Mouse (Mus musculus) hindbrain, embryonic 13.5 days (tissue): ENCODE measurements around the gene Adgrl1. TPM values are rescaled to one million over a fixed set of nuclear protein-coding genes. Genes with fewer than 3 reads are reported as not detected.
A peak's percentile ranks its signal among the peaks of the same experiment; 100 is the strongest.

Source experiments
- ATAC-seq: fragments of 200-750 bp; cut with Nextera tagmentation; 2 replicates; pipeline ENCODE4 v1.8.0; 2017; ENCODE audit warnings: moderate TSS enrichment; ENCODE audit not compliant: low FRiP score
- H3K27ac ChIP-seq: fragments of 300-500 bp; sonication (generic); 2 replicates; pipeline ENCODE4 v1.5.1; 2015; ENCODE audit warnings: inconsistent platforms, mild to moderate bottlenecking, moderate library complexity
- H3K27me3 ChIP-seq: fragments of 300-500 bp; sonication (generic); 2 replicates; pipeline ENCODE4 v1.6.1; 2015; ENCODE audit warnings: mild to moderate bottlenecking, inconsistent platforms
- H3K36me3 ChIP-seq: fragments of 300-500 bp; sonication (generic); 2 replicates; pipeline ENCODE4 v1.6.1; 2015; ENCODE audit warnings: mild to moderate bottlenecking, inconsistent platforms
- H3K4me1 ChIP-seq: fragments of 300-500 bp; sonication (generic); replicated peaks from 2 replicates; pipeline ENCODE4 v1.6.1; 2015; ENCODE audit warnings: inconsistent platforms
- H3K4me2 ChIP-seq: fragments of 300-500 bp; sonication (generic); 2 replicates; pipeline ENCODE4 v1.6.1; 2015; ENCODE audit warnings: inconsistent platforms, mild to moderate bottlenecking, moderate library complexity
- H3K4me3 ChIP-seq: fragments of 300-500 bp; sonication (generic); 2 replicates; pipeline ENCODE4 v1.5.1; 2015; ENCODE audit warnings: mild to moderate bottlenecking, inconsistent platforms
- H3K9ac ChIP-seq: fragments of 300-500 bp; sonication (generic); 2 replicates; pipeline ENCODE4 v1.6.1; 2015; ENCODE audit warnings: mild to moderate bottlenecking, inconsistent platforms
- H3K9me3 ChIP-seq: fragments of 300-500 bp; sonication (generic); 2 replicates; pipeline ENCODE4 v1.6.1; 2016; ENCODE audit warnings: inconsistent platforms
- WGBS: fragments of 180-500 bp; shearing (Covaris S2); methylation state at CpG from one replicate; pipeline ENCODE4 v1.1.7; 2015; 5-methylcytosine and 5-hydroxymethylcytosine counted together
- polyA plus RNA-seq: library from polyadenylated mRNA; unstranded; fragments of >200 nt; fragmentation: Nextera tagmentation; extraction: Ambion mirVana; gene quantifications from 2 replicates; pipeline ENCODE4 v1.2.1, GENCODE M21; 2015

The Adgrl1 gene
- polyA plus RNA-seq, 1 experiment from 2014 or later: 47.9 TPM

DNA sequence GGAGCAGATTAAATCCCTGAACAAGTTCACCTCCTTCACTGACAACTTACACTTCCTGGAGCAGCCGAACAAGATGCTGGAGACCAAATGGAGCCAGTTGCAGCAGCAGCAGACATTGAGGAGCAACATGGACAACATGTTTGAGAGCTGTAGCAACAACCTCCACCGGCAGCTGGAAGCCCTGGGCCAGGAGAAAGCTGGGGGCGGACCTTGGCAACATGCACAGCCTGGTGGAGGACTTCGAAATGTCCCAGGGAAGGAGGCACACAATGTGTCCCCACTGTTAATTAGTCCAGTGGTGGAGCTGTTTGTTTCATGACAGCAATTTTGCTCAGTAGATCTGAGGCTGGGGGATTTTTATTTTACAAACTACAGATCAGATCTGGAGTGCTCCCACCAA is 7.8 kb upstream of the Adgrl1 start:
- Histone ChIP-seq H3K4me3 (no peak overlapping the region), H3K36me3 (no peaks in the 10 kb centered on the region), H3K9me3 (no peaks in the 10 kb centered on the region), H3K27ac (no peak overlapping the region), H3K9ac (no peak overlapping the region), H3K27me3 (peaks cover 37% of the 10 kb centered on the region), H3K4me2 (no peak overlapping the region), H3K4me1 (peaks cover 10% of the 10 kb centered on the region)
- WGBS: 73% methylated on average over 4 of the region's 4 CpGs
- ATAC-seq: no peak

DNA sequence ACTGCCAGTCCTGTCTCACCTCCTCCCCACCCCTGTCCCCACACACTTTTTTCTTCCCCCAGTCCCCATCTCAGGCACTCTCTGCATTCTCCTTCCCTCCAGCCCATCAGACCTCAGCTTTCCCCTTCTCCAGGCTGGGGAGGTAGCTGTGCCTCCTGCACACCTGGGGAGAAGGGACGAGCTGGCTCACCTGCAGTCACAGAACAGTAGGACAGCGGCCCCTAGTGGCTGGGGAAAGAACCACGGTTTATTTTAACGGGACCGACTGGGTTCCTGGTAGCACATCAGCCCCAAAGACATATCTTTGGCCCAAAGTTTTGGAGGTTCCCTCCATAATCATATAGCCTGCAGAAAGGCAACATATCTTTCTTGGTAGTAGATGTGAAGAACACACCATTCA is 6.0 kb upstream of the Adgrl1 start:
- ATAC-seq: no peak
- H3K27me3 ChIP-seq: peaks cover 37% of the 10 kb centered on the region
- no peak overlapping the region for H3K9ac ChIP-seq
- no peaks in the 10 kb centered on the region for H3K9me3 ChIP-seq
- no peak overlapping the region for H3K27ac ChIP-seq
- H3K36me3 ChIP-seq: no peaks in the 10 kb centered on the region
- H3K4me3 ChIP-seq: no peak overlapping the region
- H3K4me1 ChIP-seq: peaks cover 27% of the 10 kb centered on the region
- WGBS: under 1% methylated on average over 5 of the region's 5 CpGs
- no peak overlapping the region for H3K4me2 ChIP-seq

GRCm38 (mm10) chr8:83895894-83896293 is 4.0 kb upstream of the Adgrl1 start:
- Histone ChIP-seq H3K4me2 (no peak overlapping the region), H3K27me3 (peaks cover 37% of the 10 kb centered on the region), H3K4me1 (peaks cover 27% of the 10 kb centered on the region), H3K9ac (no peak overlapping the region), H3K27ac (no peak overlapping the region), H3K9me3 (no peaks in the 10 kb centered on the region), H3K4me3 (no peak overlapping the region), H3K36me3 (no peaks in the 10 kb centered on the region)
- ATAC-seq: no peak
- 5% methylated on average over 5 of the region's 5 CpGs for WGBS

DNA sequence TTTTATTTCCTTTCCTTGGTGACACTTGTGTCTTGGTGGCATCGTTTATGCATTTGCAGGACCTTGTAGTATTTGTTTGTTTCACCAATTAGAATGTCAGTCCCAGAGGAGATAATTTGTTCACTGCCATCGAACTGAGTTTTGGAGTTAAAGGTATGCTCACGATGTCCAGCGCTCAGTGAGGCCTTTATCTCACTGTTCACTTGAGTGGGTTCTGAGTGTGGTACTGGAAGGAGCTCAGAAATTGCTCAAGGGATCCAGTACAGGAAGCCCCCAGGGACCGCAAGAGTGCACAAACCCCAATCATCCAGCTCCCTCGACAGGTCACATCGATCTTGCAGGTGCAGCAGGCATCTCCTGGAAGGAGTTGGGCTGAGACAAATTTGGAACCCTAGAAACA is 3.4 kb upstream of the Adgrl1 start:
- peaks cover 28% of the 10 kb centered on the region for H3K4me1 ChIP-seq
- no peak overlapping the region for H3K4me2 ChIP-seq
- H3K36me3 ChIP-seq: no peaks in the 10 kb centered on the region
- no peak overlapping the region for H3K4me3 ChIP-seq
- H3K9ac ChIP-seq: no peak overlapping the region
- no peak for ATAC-seq
- H3K27ac ChIP-seq: no peak overlapping the region
- 88% methylated on average over 7 of the region's 7 CpGs for WGBS
- H3K27me3 ChIP-seq: peaks cover 33% of the 10 kb centered on the region
- no peaks in the 10 kb centered on the region for H3K9me3 ChIP-seq

- H3K4me1 ChIP-seq: peaks cover 36% of the 10 kb centered on the region
- no peak for ATAC-seq
- peak overlapping the region; percentile 100; the same call in 1 of the 2 replicates for H3K27ac ChIP-seq
- peak overlapping the region; percentile 33 for H3K4me3 ChIP-seq
- H3K9me3 ChIP-seq: no peaks in the 10 kb centered on the region
- no peaks in the 10 kb centered on the region for H3K36me3 ChIP-seq
- H3K9ac ChIP-seq: peak overlapping the region; percentile 58
- H3K27me3 ChIP-seq: peaks cover 26% of the 10 kb centered on the region
- H3K4me2 ChIP-seq: peak overlapping the region; percentile 87
- WGBS: 1% methylated on average over 26 of the region's 26 CpGs
Observed at GRCm38 (mm10) chr8:83897211-83897610, 2.7 kb upstream of the Adgrl1 start.

GRCm38 (mm10) chr8:83898456-83898855 is 1.4 kb upstream of the Adgrl1 start:
- H3K4me3 ChIP-seq: peak overlapping the region; percentile 96
- H3K4me1 ChIP-seq: peaks cover 48% of the 10 kb centered on the region
- no peaks in the 10 kb centered on the region for H3K9me3 ChIP-seq
- no peak for ATAC-seq
- peak overlapping the region; percentile 100 for H3K27ac ChIP-seq
- peak overlapping the region; percentile 87 for H3K4me2 ChIP-seq
- WGBS: 6% methylated on average over 10 of the region's 10 CpGs
- peaks cover 23% of the 10 kb centered on the region for H3K27me3 ChIP-seq
- H3K9ac ChIP-seq: peak overlapping the region; percentile 99
- no peaks in the 10 kb centered on the region for H3K36me3 ChIP-seq

DNA sequence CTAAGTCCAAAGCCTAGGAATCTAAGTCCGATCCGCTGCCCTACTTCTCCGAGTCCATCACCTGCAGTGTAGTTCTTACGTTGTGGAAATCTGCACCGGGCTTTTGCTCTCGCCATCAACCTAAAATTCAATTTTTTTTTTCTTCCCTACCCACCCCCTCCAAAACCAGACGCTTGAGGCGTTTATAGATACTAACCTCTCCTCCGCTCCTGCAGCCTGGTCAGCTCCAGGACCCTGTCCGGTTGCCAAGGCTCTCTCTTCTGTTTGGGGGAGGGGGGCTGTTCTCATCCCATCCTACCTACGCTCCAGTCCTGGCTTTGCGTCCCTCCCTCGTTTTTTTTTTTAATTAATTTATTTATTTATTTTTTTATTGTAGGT is 931 bp upstream of the Adgrl1 start:
- Histone ChIP-seq H3K9ac (peak overlapping the region; percentile 99), H3K36me3 (no peaks in the 10 kb centered on the region), H3K4me3 (peak overlapping the region; percentile 96), H3K4me2 (peak overlapping the region; percentile 87), H3K27me3 (peaks cover 18% of the 10 kb centered on the region), H3K9me3 (no peaks in the 10 kb centered on the region), H3K27ac (peak overlapping the region; percentile 100), H3K4me1 (peaks cover 54% of the 10 kb centered on the region)
- under 1% methylated on average over 13 of the region's 13 CpGs for WGBS
- ATAC-seq: peak; percentile 1

- ATAC-seq: no peak
- Histone ChIP-seq H3K27ac (peak overlapping the region; percentile 100), H3K4me2 (peak overlapping the region; percentile 87), H3K36me3 (0 out of 2 replicates have a peak, but pooled peaks cover 2% of the 10 kb centered on the region), H3K9ac (peak overlapping the region; percentile 99), H3K4me3 (peak overlapping the region; percentile 96), H3K9me3 (no peaks in the 10 kb centered on the region), H3K27me3 (peaks cover 4% of the 10 kb centered on the region), H3K4me1 (peaks cover 67% of the 10 kb centered on the region)
- WGBS: 0% methylated on average over 37 of the region's 100 CpGs
Observed at GRCm38 (mm10) chr8:83900266-83900956, 506 bp downstream of the Adgrl1 start.

DNA sequence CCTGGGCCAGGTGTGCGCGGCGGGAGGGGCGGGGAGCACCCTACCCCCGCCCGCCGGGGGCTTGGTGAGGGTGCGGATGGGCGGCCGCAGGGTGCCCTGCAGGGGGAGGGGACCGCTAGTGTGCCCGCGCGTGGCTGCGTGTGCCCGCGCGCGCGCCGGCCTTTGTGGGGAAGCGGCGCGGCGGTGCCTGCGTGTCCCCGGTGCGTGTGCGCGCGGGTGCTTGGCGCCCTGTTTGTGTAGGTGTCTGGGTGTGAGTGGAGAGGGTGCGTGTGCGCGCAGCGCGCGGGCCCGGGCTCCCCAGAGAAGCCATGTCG is 1.0 kb downstream of the Adgrl1 start:
- no peak for ATAC-seq
- H3K4me1 ChIP-seq: peaks cover 70% of the 10 kb centered on the region
- under 1% methylated on average over 39 of the region's 40 CpGs for WGBS
- 0 out of 2 replicates have a peak, but pooled peaks cover 7% of the 10 kb centered on the region for H3K36me3 ChIP-seq
- H3K27me3 ChIP-seq: no peaks in the 10 kb centered on the region
- H3K4me2 ChIP-seq: peak overlapping the region; percentile 87
- peak overlapping the region; percentile 100 for H3K27ac ChIP-seq
- H3K9me3 ChIP-seq: no peaks in the 10 kb centered on the region
- peak overlapping the region; percentile 96 for H3K4me3 ChIP-seq
- peak overlapping the region; percentile 99 for H3K9ac ChIP-seq

- 15% methylated on average over 14 of the region's 14 CpGs for WGBS
- Histone ChIP-seq H3K9me3 (no peaks in the 10 kb centered on the region), H3K4me3 (peak overlapping the region; percentile 96), H3K4me1 (peaks cover 72% of the 10 kb centered on the region), H3K27ac (peak overlapping the region; percentile 100), H3K4me2 (peak overlapping the region; percentile 87), H3K27me3 (no peaks in the 10 kb centered on the region), H3K36me3 (0 out of 2 replicates have a peak, but pooled peaks cover 11% of the 10 kb centered on the region), H3K9ac (peak overlapping the region; percentile 99)
- ATAC-seq: no peak
Observed at GRCm38 (mm10) chr8:83901566-83902485, 1.9 kb downstream of the Adgrl1 start.

DNA sequence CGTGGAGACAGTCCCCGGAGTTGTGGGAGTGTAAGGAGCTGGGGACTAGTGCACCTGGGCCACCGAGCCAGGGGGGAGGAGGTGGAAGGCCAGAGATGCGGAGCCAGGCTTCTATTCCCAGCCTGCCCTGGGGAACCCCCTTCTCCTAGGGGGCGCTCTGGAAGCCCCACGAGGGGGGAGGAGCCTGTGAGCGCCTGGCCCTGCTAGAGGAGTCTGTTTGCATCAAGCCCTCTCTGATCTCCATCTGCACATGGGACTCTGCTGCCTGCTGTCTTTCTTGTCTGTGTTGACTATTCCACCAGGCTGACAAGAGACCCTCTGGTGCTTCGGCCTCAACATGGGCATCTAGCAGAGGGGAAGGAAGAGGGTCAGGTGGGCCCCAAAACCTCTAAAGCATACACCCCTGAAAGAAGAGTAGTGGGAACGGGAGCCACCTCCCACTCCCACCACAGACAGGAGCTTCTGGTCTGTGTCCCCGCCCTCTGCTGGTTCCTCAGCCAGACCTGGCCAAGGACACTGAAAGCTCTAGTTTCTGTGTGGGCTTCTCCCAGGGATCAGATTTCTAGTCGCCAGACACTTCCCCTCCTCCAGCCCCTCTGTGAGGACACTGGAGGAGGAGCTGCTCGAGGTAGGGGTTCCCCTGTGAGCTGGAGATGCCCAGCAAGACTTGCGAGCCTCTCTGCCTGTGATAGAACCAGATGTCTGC is 3.2 kb downstream of the Adgrl1 start:
- H3K36me3 ChIP-seq: 0 out of 2 replicates have a peak, but pooled peaks cover 11% of the 10 kb centered on the region
- no peaks in the 10 kb centered on the region for H3K27me3 ChIP-seq
- no peaks in the 10 kb centered on the region for H3K9me3 ChIP-seq
- peak overlapping the region; percentile 87 for H3K4me2 ChIP-seq
- H3K9ac ChIP-seq: peak overlapping the region; percentile 99
- H3K4me1 ChIP-seq: peaks cover 72% of the 10 kb centered on the region
- H3K27ac ChIP-seq: peak overlapping the region; percentile 53
- WGBS: 11% methylated on average over 11 of the region's 13 CpGs
- no peak for ATAC-seq
- peak overlapping the region; percentile 96 for H3K4me3 ChIP-seq

GRCm38 (mm10) chr8:83908583-83908982 is 8.7 kb downstream of the Adgrl1 start:
- no peak for ATAC-seq
- no peaks in the 10 kb centered on the region for H3K27me3 ChIP-seq
- WGBS: 80% methylated on average over 6 of the region's 6 CpGs
- H3K4me2 ChIP-seq: no peak overlapping the region
- peaks cover 15% of the 10 kb centered on the region; the same call in 1 of the 2 replicates for H3K36me3 ChIP-seq
- peaks cover 89% of the 10 kb centered on the region for H3K4me1 ChIP-seq
- H3K9me3 ChIP-seq: no peaks in the 10 kb centered on the region
- 0 out of 2 replicates have a peak overlapping the region, but pooled peaks have one; percentile 53 for H3K9ac ChIP-seq
- H3K4me3 ChIP-seq: no peak overlapping the region
- H3K27ac ChIP-seq: no peak overlapping the region
